Mouse (Mus musculus) ES-Bruce4 (cell line): ENCODE results near the gene Tbc1d9b. TPM values are rescaled to one million over a fixed set of nuclear protein-coding genes. Genes with fewer than 3 reads are reported as not detected.

Experiments
- H3K27ac ChIP-seq: 2 replicates; pipeline ENCODE4 v1.5.1; 2012; ENCODE audit warnings: low read length, inconsistent platforms; ENCODE audit not compliant: insufficient read depth
- H3K27me3 ChIP-seq: 2 replicates; pipeline ENCODE4 v1.6.1; 2012; ENCODE audit warnings: mild to moderate bottlenecking, low read length, inconsistent platforms; ENCODE audit not compliant: control insufficient read depth, poor library complexity, insufficient read depth, severe bottlenecking
- H3K36me3 ChIP-seq: 2 replicates; pipeline ENCODE4 v1.6.1; 2012; ENCODE audit warnings: inconsistent platforms, mild to moderate bottlenecking, low read length, moderate library complexity; ENCODE audit not compliant: control insufficient read depth, poor library complexity, insufficient read depth, severe bottlenecking
- H3K4me1 ChIP-seq: one replicate; pipeline ENCODE4 v1.8.1; 2011; ENCODE audit warnings: low read length; ENCODE audit not compliant: control insufficient read depth, insufficient read depth
- H3K4me3 ChIP-seq: 2 replicates; pipeline ENCODE4 v1.5.1; 2011; ENCODE audit warnings: low read depth, mild to moderate bottlenecking, low read length
- H3K9ac ChIP-seq: 2 replicates; pipeline ENCODE4 v1.6.1; 2012; ENCODE audit warnings: low read depth, mild to moderate bottlenecking, inconsistent platforms; ENCODE audit not compliant: poor library complexity, severe bottlenecking
- H3K9me3 ChIP-seq: replicated peaks from 2 replicates; pipeline ENCODE4 v1.6.1; 2012; ENCODE audit warnings: mild to moderate bottlenecking, low read length, inconsistent platforms; ENCODE audit not compliant: control insufficient read depth, poor library complexity, insufficient read depth, severe bottlenecking
- CTCF ChIP-seq: IDR thresholded peaks from one replicate; pipeline ENCODE4 v1.8.1; 2011; ENCODE audit warnings: low read depth, low read length
- EP300 ChIP-seq: IDR thresholded peaks from 2 replicates; pipeline ENCODE4 v1.6.1; 2011; ENCODE audit warnings: low read depth, low read length; ENCODE audit not compliant: insufficient read depth
- POLR2A ChIP-seq: IDR thresholded peaks from one replicate; pipeline ENCODE4 v1.8.1; 2011; ENCODE audit warnings: low read length; ENCODE audit not compliant: insufficient read depth
- polyA plus RNA-seq: library from polyadenylated mRNA; stranded (reverse); fragments of >200 nt; gene quantifications from 2 replicates; pipeline ENCODE4 v1.2.4, GENCODE M21; 2011; ENCODE audit warnings: low read depth; ENCODE audit not compliant: missing spikeins, insufficient read depth, insufficient read length

Gene Tbc1d9b
- polyA plus RNA-seq, 1 experiment, result 30.6 TPM

- no peak overlapping the region for H3K9ac ChIP-seq
- H3K27me3 ChIP-seq, result no peaks in the 10 kb centered on the region
- H3K27ac ChIP-seq, result no peak overlapping the region
- no peaks in the 10 kb centered on the region for H3K9me3 ChIP-seq
- no peaks in the 10 kb centered on the region for H3K36me3 ChIP-seq
- TF ChIP-seq POLR2A (no peak), CTCF (no peak), EP300 (no peak)
- H3K4me3 ChIP-seq, result no peak overlapping the region
- no peaks in the 10 kb centered on the region for H3K4me1 ChIP-seq
Observed at GRCm38 (mm10) chr11:50176351-50176750, 45.2 kb downstream of the Tbc1d9b start.

- TF ChIP-seq EP300 (no peak), POLR2A (no peak), CTCF (no peak)
- Histone ChIP-seq H3K4me3 (no peak overlapping the region), H3K4me1 (no peaks in the 10 kb centered on the region), H3K27ac (no peak overlapping the region), H3K36me3 (no peaks in the 10 kb centered on the region), H3K27me3 (no peaks in the 10 kb centered on the region), H3K9ac (no peak overlapping the region), H3K9me3 (no peaks in the 10 kb centered on the region)
Observed at GRCm38 (mm10) chr11:50177111-50177510, 45.9 kb downstream of the Tbc1d9b start.

- H3K36me3 ChIP-seq, result no peaks in the 10 kb centered on the region
- H3K27ac ChIP-seq, result no peak overlapping the region
- no peak overlapping the region for H3K9ac ChIP-seq
- H3K4me1 ChIP-seq, result no peaks in the 10 kb centered on the region
- H3K9me3 ChIP-seq, result no peaks in the 10 kb centered on the region
- H3K27me3 ChIP-seq, result no peaks in the 10 kb centered on the region
- TF ChIP-seq POLR2A, result no peak
- TF ChIP-seq CTCF, result no peak
- H3K4me3 ChIP-seq, result no peak overlapping the region
Observed at GRCm38 (mm10) chr11:50178532-50179488, 47.6 kb downstream of the Tbc1d9b start.

- Histone ChIP-seq H3K27ac (no peak overlapping the region), H3K4me3 (no peak overlapping the region), H3K36me3 (no peaks in the 10 kb centered on the region), H3K4me1 (no peaks in the 10 kb centered on the region), H3K9ac (no peak overlapping the region), H3K9me3 (no peaks in the 10 kb centered on the region), H3K27me3 (no peaks in the 10 kb centered on the region)
- TF ChIP-seq POLR2A (no peak), EP300 (no peak)
Observed at GRCm38 (mm10) chr11:50180478-50181231, 49.5 kb downstream of the Tbc1d9b start.

- Histone ChIP-seq H3K36me3 (no peaks in the 10 kb centered on the region), H3K4me3 (no peak overlapping the region), H3K4me1 (no peaks in the 10 kb centered on the region), H3K9me3 (no peaks in the 10 kb centered on the region), H3K27me3 (no peaks in the 10 kb centered on the region), H3K27ac (no peak overlapping the region), H3K9ac (no peak overlapping the region)
- TF ChIP-seq EP300, result no peak
- TF ChIP-seq CTCF, result no peak
- TF ChIP-seq POLR2A, result no peak
Observed at GRCm38 (mm10) chr11:50182702-50183101, 51.5 kb downstream of the Tbc1d9b start.

GRCm38 (mm10) chr11:50184788-50185187 is 53.6 kb downstream of the Tbc1d9b start:
- TF ChIP-seq CTCF, result no peak
- TF ChIP-seq POLR2A, result no peak
- TF ChIP-seq EP300, result no peak

More at GRCm38 (mm10) chr11:50184788-50185187, 53.6 kb downstream of the Tbc1d9b start:
- H3K9me3 ChIP-seq, result no peaks in the 10 kb centered on the region
- no peak overlapping the region for H3K4me3 ChIP-seq
- no peaks in the 10 kb centered on the region for H3K4me1 ChIP-seq
- H3K27me3 ChIP-seq, result no peaks in the 10 kb centered on the region
- H3K9ac ChIP-seq, result no peak overlapping the region
- no peaks in the 10 kb centered on the region for H3K36me3 ChIP-seq
- H3K27ac ChIP-seq, result no peak overlapping the region
